Mouse (Mus musculus): ENCODE measurements at regions not wholly inside any gene's neighbourhood (a gene's known extent, or its start where the extent isn't known, plus 50 kb on each side); places are given as distances from the start of the nearest gene placed in this dataset.

GRCm38 (mm10) chr19:54498066-54498465, 454.1 kb downstream of the Adra2a start:
- TF ChIP-seq CTCF (IDR thresholded peaks at IDR 0.05; ENCODE audit: extremely low read depth, insufficient read depth, low read length) (no peak), POLR2A (IDR thresholded peaks at IDR 0.05; ENCODE audit: extremely low read depth, insufficient read depth, low read length) (no peak)
